Mouse (Mus musculus) heart, embryonic 11.5 days (tissue): ENCODE measurements at regions not wholly inside any gene's neighbourhood (a gene's known extent, or its start where the extent isn't known, plus 50 kb on each side); places are given as distances from the start of the nearest gene placed in this dataset.

ENCODE experiments used
- ATAC-seq: fragments of 200-750 bp; cut with Nextera tagmentation; replicated peaks from 2 replicates; pipeline ENCODE4 v1.8.0; 2017; ENCODE audit warnings: moderate library complexity; ENCODE audit not compliant: insufficient number of reproducible peaks, low FRiP score, low TSS enrichment
- H3K27ac ChIP-seq: fragments of 300-500 bp; sonication (generic); 2 replicates; pipeline ENCODE4 v1.5.1; 2014; ENCODE audit warnings: mild to moderate bottlenecking, low read depth, low read length
- H3K27me3 ChIP-seq: fragments of 300-500 bp; sonication (generic); 2 replicates; pipeline ENCODE4 v1.6.1; 2014; ENCODE audit warnings: mild to moderate bottlenecking, low read length, mixed read lengths; ENCODE audit not compliant: control insufficient read depth, insufficient read depth
- H3K36me3 ChIP-seq: fragments of 300-500 bp; sonication (generic); 2 replicates; pipeline ENCODE4 v1.6.1; 2014; ENCODE audit warnings: mild to moderate bottlenecking, low read length, moderate library complexity, mixed read lengths; ENCODE audit not compliant: control insufficient read depth, insufficient read depth
- H3K4me1 ChIP-seq: fragments of 300-500 bp; sonication (generic); 2 replicates; pipeline ENCODE4 v1.6.1; 2014; ENCODE audit warnings: low read length; ENCODE audit not compliant: control insufficient read depth, insufficient read depth
- H3K4me2 ChIP-seq: fragments of 300-500 bp; sonication (generic); 2 replicates; pipeline ENCODE4 v1.6.1; 2014; ENCODE audit warnings: mild to moderate bottlenecking, moderate library complexity
- H3K4me3 ChIP-seq: fragments of 300-500 bp; sonication (generic); 2 replicates; pipeline ENCODE4 v1.5.1; 2014; ENCODE audit warnings: low read depth, low read length
- H3K9ac ChIP-seq: fragments of 300-500 bp; sonication (generic); 2 replicates; pipeline ENCODE4 v1.6.1; 2014; ENCODE audit warnings: mild to moderate bottlenecking, low read depth, low read length, moderate library complexity
- H3K9me3 ChIP-seq: fragments of 300-500 bp; sonication (generic); replicated peaks from 2 replicates; pipeline ENCODE4 v1.6.1; 2016; ENCODE audit warnings: low read length; ENCODE audit not compliant: control insufficient read depth
- WGBS: fragments of 180-500 bp; shearing (Covaris S2); extraction: QIAGEN DNeasy Blood & Tissue Kit; methylation state at CpG from one replicate; pipeline ENCODE4 v1.1.7; 2014; ENCODE audit not compliant: insufficient replicate concordance; 5-methylcytosine and 5-hydroxymethylcytosine counted together

GRCm38 (mm10) chr12:39761946-39762345 is 275.9 kb downstream of the Arl4a start:
- Histone ChIP-seq H3K36me3 (no peaks in the 10 kb centered on the region), H3K27me3 (no peaks in the 10 kb centered on the region), H3K27ac (no peak overlapping the region), H3K9me3 (no peaks in the 10 kb centered on the region), H3K4me2 (no peak overlapping the region), H3K4me1 (no peaks in the 10 kb centered on the region), H3K4me3 (no peak overlapping the region), H3K9ac (no peak overlapping the region)
- WGBS = 64% methylated on average over 5 of the region's 5 CpGs
- no peak for ATAC-seq

DNA sequence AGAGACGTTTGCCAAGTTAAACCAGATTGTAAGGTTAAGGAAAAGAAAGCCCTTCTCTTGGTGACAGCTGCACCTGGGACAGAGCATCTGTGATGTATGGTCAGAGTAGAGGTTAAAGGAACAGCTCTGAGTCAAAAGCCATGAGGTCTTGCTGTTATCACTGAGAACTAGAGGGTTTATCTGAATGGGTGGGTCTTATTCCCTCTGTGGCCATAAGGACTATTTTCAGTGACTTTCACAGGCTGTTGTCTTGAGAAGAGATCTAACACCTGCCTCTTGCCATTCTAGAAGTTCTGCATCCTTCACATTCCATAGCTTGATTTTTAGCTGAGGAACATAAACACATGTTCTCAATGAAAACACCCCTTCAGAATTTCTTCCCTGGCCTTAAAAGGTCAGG is 276.5 kb downstream of the Arl4a start:
- H3K4me1 ChIP-seq = no peaks in the 10 kb centered on the region
- WGBS = 48% methylated on average over 1 of the region's 1 CpGs

DNA sequence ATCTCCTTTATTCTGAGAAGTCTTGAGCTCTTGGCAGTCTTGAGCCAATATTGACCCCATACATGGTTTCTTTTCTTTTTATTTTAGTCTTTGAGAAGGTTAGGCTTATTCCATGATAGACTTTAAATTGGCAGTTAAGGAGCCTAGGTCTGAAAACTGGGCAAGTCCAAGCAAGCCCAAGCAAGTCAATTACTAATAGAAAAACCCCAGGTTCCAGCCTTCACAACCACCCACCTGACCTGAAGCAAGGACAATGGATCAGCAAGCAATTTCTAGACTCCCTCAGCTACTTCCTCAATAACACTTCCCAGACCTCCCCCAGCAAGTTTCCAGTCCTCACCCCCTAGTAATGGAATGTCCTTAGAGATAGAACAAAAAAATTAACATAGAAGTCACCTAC is 279.9 kb downstream of the Arl4a start:
- no peak for ATAC-seq

More for the DNA sequence above, 276.5 kb downstream of the Arl4a start:
- no peaks in the 10 kb centered on the region for H3K36me3 ChIP-seq
- no peak overlapping the region for H3K4me2 ChIP-seq
- H3K27me3 ChIP-seq = no peaks in the 10 kb centered on the region
- no peak overlapping the region for H3K27ac ChIP-seq
- no peaks in the 10 kb centered on the region for H3K9me3 ChIP-seq
- ATAC-seq = no peak
- H3K9ac ChIP-seq = no peak overlapping the region
- no peak overlapping the region for H3K4me3 ChIP-seq

GRCm38 (mm10) chr12:39751850-39752249 is 286.0 kb downstream of the Arl4a start:
- no peak for ATAC-seq
- WGBS = 84% methylated on average over 5 of the region's 5 CpGs

More for the DNA sequence above, 279.9 kb downstream of the Arl4a start:
- Histone ChIP-seq H3K4me1 (no peaks in the 10 kb centered on the region), H3K36me3 (no peaks in the 10 kb centered on the region), H3K9ac (no peak overlapping the region), H3K27ac (no peak overlapping the region), H3K4me2 (no peak overlapping the region), H3K4me3 (no peak overlapping the region), H3K9me3 (no peaks in the 10 kb centered on the region), H3K27me3 (no peaks in the 10 kb centered on the region)

GRCm38 (mm10) chr12:39742156-39743063 is 295.4 kb downstream of the Arl4a start:
- no peak overlapping the region for H3K9ac ChIP-seq
- WGBS = 72% methylated on average over 11 of the region's 11 CpGs
- ATAC-seq = no peak
- no peak overlapping the region for H3K27ac ChIP-seq
- H3K4me1 ChIP-seq = no peaks in the 10 kb centered on the region
- H3K4me3 ChIP-seq = no peak overlapping the region
- no peak overlapping the region for H3K4me2 ChIP-seq
- H3K27me3 ChIP-seq = no peaks in the 10 kb centered on the region
- H3K9me3 ChIP-seq = no peaks in the 10 kb centered on the region
- H3K36me3 ChIP-seq = no peaks in the 10 kb centered on the region

More at GRCm38 (mm10) chr12:39751850-39752249, 286.0 kb downstream of the Arl4a start:
- Histone ChIP-seq H3K4me3 (no peak overlapping the region), H3K36me3 (no peaks in the 10 kb centered on the region), H3K27me3 (no peaks in the 10 kb centered on the region), H3K27ac (no peak overlapping the region), H3K4me2 (no peak overlapping the region), H3K9ac (no peak overlapping the region), H3K4me1 (no peaks in the 10 kb centered on the region), H3K9me3 (no peaks in the 10 kb centered on the region)

DNA sequence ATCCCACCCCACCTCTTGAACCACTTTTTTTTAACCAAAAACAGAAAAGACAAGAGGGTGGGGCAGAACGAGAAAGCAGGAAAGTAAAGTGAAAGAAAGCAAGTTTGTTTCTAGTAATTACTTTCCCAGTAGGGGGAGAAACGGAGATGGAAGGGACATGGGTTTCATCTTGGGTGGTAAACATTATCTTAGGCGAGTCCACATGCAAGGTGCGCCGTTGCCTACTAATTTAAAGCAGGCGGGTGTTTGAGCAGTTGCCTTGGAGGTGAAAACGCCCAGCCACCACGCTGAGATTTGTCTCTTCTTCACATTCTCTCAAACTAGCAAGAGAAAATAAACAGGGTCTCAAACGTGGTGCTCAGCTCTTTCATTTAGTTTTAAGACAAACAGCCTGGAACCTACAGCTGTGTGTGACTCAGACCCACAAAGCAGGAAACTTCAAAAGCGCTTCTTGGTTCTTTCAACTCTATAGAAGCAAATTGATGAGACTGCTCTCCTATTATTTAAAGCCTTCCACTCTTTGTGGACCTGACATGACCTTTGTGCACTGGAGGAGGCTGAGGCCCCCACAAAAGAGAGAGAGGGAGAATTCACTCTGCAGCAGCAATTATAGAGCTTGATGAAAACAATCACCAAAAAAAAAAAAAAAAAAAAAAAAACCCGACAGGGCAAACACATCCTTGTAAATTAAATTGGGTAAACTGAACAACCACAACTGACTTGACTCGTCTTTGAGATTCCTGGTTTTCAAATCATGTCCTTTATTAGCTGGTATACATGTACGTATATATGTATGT is 296.6 kb downstream of the Arl4a start:
- Histone ChIP-seq H3K9me3 (no peaks in the 10 kb centered on the region), H3K27ac (no peak overlapping the region), H3K4me1 (no peaks in the 10 kb centered on the region), H3K9ac (no peak overlapping the region), H3K4me3 (no peak overlapping the region), H3K4me2 (no peak overlapping the region), H3K36me3 (no peaks in the 10 kb centered on the region), H3K27me3 (no peaks in the 10 kb centered on the region)
- WGBS = 36% methylated on average over 13 of the region's 13 CpGs
- ATAC-seq = no peak

- Histone ChIP-seq H3K9ac (no peak overlapping the region), H3K4me1 (no peaks in the 10 kb centered on the region), H3K27me3 (no peaks in the 10 kb centered on the region), H3K4me3 (no peak overlapping the region), H3K4me2 (no peak overlapping the region), H3K9me3 (no peaks in the 10 kb centered on the region), H3K27ac (no peak overlapping the region), H3K36me3 (no peaks in the 10 kb centered on the region)
- WGBS = 73% methylated on average over 3 of the region's 3 CpGs
- ATAC-seq = no peak
Observed at GRCm38 (mm10) chr12:39736966-39737365, 300.9 kb downstream of the Arl4a start.

DNA sequence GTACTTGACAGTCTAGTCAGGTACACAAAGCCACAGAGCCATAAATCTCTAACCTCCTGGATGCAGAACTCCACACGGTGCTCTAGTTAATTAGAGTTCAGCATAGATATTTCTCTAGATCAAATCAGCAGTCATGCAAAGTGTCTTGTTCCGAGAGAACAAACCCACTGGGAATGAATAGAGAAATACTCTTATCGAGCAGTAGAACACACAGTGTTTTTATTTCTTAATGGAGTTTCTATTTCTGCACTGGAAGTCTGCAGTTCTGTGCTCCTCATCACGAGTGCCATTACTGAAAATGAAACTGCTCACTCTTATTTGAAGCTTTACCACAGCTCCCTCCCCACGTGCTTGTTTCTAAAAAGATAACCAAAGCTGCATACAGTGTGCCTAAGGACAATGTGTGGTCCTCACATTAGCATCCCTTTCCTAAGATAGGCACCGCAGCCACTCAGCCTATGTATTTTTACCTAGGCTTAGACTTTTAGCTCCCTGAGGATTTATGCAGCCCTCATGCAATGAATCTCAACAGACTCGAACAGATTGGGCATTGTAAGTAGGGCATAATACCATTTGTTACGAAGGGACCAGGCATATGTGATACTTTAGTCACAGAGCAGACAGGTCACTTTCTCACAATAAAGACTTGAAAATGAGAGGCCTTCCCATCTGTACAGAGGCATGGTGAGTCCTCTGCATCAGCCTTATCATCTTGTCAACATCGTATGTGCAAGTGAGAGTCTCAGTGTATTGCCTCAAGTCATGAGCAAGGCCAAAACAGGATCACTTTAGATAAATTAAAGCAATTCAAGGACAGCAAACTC is 301.5 kb downstream of the Arl4a start:
- no peak overlapping the region for H3K9ac ChIP-seq
- no peak for ATAC-seq
- no peaks in the 10 kb centered on the region for H3K36me3 ChIP-seq
- no peaks in the 10 kb centered on the region for H3K9me3 ChIP-seq
- no peak overlapping the region for H3K4me2 ChIP-seq
- H3K27me3 ChIP-seq = no peaks in the 10 kb centered on the region
- H3K4me1 ChIP-seq = no peaks in the 10 kb centered on the region
- H3K4me3 ChIP-seq = no peak overlapping the region
- WGBS = 64% methylated on average over 9 of the region's 9 CpGs
- H3K27ac ChIP-seq = no peak overlapping the region
